Mouse (Mus musculus) midbrain, embryonic 11.5 days (tissue): ENCODE results near the gene Mdga1. TPM values are rescaled to one million over a fixed set of nuclear protein-coding genes. Genes with fewer than 3 reads are reported as not detected.
A peak's percentile ranks its signal among the peaks of the same experiment; 100 is the strongest.

Experiments
- ATAC-seq: fragments of 200-750 bp; cut with Nextera tagmentation; 2 replicates; pipeline ENCODE4 v1.8.0; 2017; ENCODE audit warnings: moderate TSS enrichment, moderate library complexity; ENCODE audit not compliant: low FRiP score
- DNase-seq: peaks from one replicate; pipeline ENCODE4 v3.0.0; 2015; ENCODE audit warnings: low spot score; ENCODE audit errors: missing footprints
- H3K27ac ChIP-seq: fragments of 300-500 bp; sonication (generic); 2 replicates; pipeline ENCODE4 v1.5.1; 2014; ENCODE audit warnings: low read depth, low read length
- H3K27me3 ChIP-seq: fragments of 300-500 bp; sonication (generic); 2 replicates; pipeline ENCODE4 v1.6.1; 2014; ENCODE audit warnings: mild to moderate bottlenecking, low read length, moderate library complexity, mixed read lengths; ENCODE audit not compliant: control insufficient read depth, insufficient read depth
- H3K36me3 ChIP-seq: fragments of 300-500 bp; sonication (generic); 2 replicates; pipeline ENCODE4 v1.6.1; 2014; ENCODE audit warnings: mild to moderate bottlenecking, low read length, moderate library complexity, mixed read lengths; ENCODE audit not compliant: control insufficient read depth, insufficient read depth
- H3K4me1 ChIP-seq: fragments of 300-500 bp; sonication (generic); 2 replicates; pipeline ENCODE4 v1.6.1; 2014; ENCODE audit warnings: low read length; ENCODE audit not compliant: control insufficient read depth, insufficient read depth
- H3K4me2 ChIP-seq: fragments of 300-500 bp; sonication (generic); 2 replicates; pipeline ENCODE4 v1.6.1; 2014; ENCODE audit warnings: mild to moderate bottlenecking, moderate library complexity
- H3K4me3 ChIP-seq: fragments of 300-500 bp; sonication (generic); 2 replicates; pipeline ENCODE4 v1.5.1; 2014; ENCODE audit warnings: low read depth, low read length
- H3K9ac ChIP-seq: fragments of 300-500 bp; sonication (generic); 2 replicates; pipeline ENCODE4 v1.6.1; 2014; ENCODE audit warnings: low read length
- H3K9me3 ChIP-seq: fragments of 300-500 bp; sonication (generic); 2 replicates; pipeline ENCODE4 v1.6.1; 2016; ENCODE audit warnings: low read length; ENCODE audit not compliant: control insufficient read depth
- WGBS: fragments of 180-500 bp; shearing (Covaris S2); extraction: QIAGEN DNeasy Blood & Tissue Kit; methylation state at CpG from one replicate; pipeline ENCODE4 v1.1.7; 2014; 5-methylcytosine and 5-hydroxymethylcytosine counted together
- polyA plus RNA-seq: library from polyadenylated mRNA; unstranded; fragments of >200 nt; fragmentation: Nextera tagmentation; extraction: Ambion mirVana; gene quantifications from 2 replicates; pipeline ENCODE4 v1.2.1, GENCODE M21; 2014

Gene Mdga1
- polyA plus RNA-seq, 1 experiment from 2014 or later = 6.5 TPM

DNA sequence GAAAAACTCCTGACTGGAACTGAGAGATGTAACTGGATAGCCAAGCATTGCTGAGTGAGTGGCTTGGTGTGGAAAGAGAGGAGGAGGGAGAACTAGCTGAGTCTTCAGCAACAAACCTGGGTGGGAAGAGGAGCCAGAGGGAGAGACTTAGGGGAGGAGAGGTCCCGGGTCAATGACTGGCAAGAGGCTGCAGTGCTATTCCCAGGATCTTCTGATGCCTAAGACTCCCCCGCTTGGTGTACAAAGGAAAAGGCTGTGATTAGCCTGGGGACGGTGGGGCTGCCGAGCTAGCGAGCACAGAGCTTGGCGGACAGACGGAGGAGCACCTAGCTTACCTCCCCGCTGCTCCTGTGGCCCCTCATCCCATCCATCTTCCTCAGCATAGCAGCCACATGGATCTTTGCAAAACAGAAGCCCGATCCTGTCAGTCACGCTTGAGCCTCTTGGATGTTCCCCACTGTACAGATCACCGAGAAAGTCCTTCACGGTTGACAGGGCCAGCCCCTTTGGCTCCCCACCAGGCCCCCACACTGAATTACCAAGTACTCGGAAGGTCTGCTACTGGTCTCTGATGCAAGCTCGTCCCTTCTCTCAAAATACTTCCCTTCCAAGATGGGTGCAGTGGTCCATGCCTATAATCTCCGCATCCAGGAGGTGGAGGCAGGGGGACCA lies 2.0 kb upstream of the Mdga1 start:
- no peaks in the 10 kb centered on the region for H3K27me3 ChIP-seq

DNA sequence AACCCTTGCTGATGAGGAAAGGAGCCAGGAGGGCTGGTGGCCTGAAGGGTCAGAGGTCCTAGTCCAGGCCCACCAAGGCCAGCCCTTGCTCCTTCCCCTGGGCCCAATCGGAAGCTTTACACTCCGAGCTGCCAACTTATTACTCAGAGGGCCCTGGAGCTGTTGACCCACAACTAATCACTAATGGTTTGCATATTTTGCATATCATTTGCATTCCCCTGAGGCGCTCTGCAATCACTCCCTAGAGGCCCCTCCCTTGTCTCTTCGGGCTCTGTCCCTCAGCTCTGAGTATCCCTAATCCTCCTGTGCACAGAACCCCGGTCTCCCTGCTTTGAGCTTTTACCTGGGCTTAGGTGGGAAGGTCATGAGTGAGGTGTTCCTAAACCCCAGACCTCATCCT lies 4.4 kb downstream of the Mdga1 start:
- WGBS = 15% methylated on average over 5 of the region's 5 CpGs

More for the DNA sequence above, 2.0 kb upstream of the Mdga1 start:
- 0 out of 2 replicates have a peak, but pooled peaks cover 2% of the 10 kb centered on the region for H3K4me1 ChIP-seq
- no peak overlapping the region for H3K4me3 ChIP-seq
- no peaks in the 10 kb centered on the region for H3K9me3 ChIP-seq
- H3K36me3 ChIP-seq = no peaks in the 10 kb centered on the region
- no peak overlapping the region for H3K9ac ChIP-seq
- WGBS = 29% methylated on average over 15 of the region's 15 CpGs
- H3K27ac ChIP-seq = no peak overlapping the region
- H3K4me2 ChIP-seq = no peak overlapping the region
- DNase-seq (peak; percentile 82), ATAC-seq (no peak)

DNA sequence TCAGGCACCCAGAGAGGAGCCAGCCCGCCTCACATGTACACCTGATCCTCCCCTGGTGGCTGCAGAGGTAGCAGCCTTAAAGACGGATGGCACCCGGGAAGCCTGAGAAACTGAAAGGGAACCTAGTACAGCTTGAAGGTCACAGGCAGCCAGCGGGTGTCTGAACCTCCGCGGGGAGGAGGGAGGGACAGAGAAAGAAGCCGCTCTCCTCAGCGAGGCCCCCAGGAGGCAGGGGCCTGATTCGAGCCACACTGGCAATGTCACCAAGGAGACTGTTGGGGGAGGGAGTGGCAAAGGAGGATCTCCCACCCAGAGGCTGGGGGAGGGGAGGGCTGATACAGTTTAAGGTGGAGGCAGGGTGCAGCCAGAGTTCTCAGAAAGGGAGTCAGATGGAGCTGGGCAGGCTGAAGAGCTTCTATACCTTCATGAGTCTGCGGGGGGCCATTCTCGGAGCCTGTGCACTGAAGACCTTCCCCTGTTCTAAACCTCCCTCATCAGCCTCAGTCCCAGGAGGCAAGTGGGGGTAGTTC lies 6.1 kb downstream of the Mdga1 start:
- Histone ChIP-seq H3K27me3 (peaks cover 9% of the 10 kb centered on the region; the same call in 1 of the 2 replicates), H3K9me3 (peaks cover 2% of the 10 kb centered on the region; the same call in 1 of the 2 replicates), H3K9ac (peak overlapping the region; percentile 24), H3K4me1 (peaks cover 24% of the 10 kb centered on the region), H3K27ac (no peak overlapping the region), H3K4me3 (no peak overlapping the region), H3K36me3 (no peaks in the 10 kb centered on the region), H3K4me2 (peak overlapping the region; percentile 31; the same call in 1 of the 2 replicates)
- DNase-seq (peak; percentile 92), ATAC-seq (peak; percentile 24; the same call in 1 of the 2 replicates)
- 2% methylated on average over 11 of the region's 11 CpGs for WGBS

More for the DNA sequence above, 4.4 kb downstream of the Mdga1 start:
- no peak overlapping the region for H3K27ac ChIP-seq
- no peaks in the 10 kb centered on the region for H3K9me3 ChIP-seq
- peaks cover 24% of the 10 kb centered on the region for H3K4me1 ChIP-seq
- H3K36me3 ChIP-seq = no peaks in the 10 kb centered on the region
- peaks cover 9% of the 10 kb centered on the region; the same call in 1 of the 2 replicates for H3K27me3 ChIP-seq
- DNase-seq (no peak), ATAC-seq (no peak)
- no peak overlapping the region for H3K9ac ChIP-seq
- no peak overlapping the region for H3K4me2 ChIP-seq
- no peak overlapping the region for H3K4me3 ChIP-seq

DNA sequence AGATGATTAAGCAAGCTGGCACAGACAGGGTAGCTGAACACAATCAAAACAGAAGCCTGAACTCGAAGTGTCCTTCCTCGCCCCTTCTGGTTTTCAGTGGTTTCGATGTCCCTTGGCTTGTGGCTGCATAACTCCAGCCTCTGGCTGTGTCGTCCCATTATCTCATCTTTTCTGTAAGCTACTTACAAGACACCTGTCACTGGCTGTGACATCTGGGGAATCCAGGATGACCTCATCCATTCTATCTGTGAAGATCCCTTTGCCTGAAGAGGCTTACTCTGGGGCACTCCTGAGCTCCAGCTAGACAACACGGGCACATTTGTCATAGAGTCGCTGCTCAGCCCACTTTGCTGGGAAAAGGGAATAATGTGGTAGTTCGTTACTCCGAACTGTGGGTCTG lies 14.0 kb downstream of the Mdga1 start:
- DNase-seq (no peak), ATAC-seq (no peak)
- H3K4me2 ChIP-seq = no peak overlapping the region
- H3K27me3 ChIP-seq = no peaks in the 10 kb centered on the region
- no peaks in the 10 kb centered on the region for H3K4me1 ChIP-seq
- no peak overlapping the region for H3K4me3 ChIP-seq
- 68% methylated on average over 8 of the region's 8 CpGs for WGBS
- H3K9ac ChIP-seq = no peak overlapping the region
- H3K27ac ChIP-seq = no peak overlapping the region
- no peaks in the 10 kb centered on the region for H3K36me3 ChIP-seq
- H3K9me3 ChIP-seq = peaks cover 2% of the 10 kb centered on the region; the same call in 1 of the 2 replicates

DNA sequence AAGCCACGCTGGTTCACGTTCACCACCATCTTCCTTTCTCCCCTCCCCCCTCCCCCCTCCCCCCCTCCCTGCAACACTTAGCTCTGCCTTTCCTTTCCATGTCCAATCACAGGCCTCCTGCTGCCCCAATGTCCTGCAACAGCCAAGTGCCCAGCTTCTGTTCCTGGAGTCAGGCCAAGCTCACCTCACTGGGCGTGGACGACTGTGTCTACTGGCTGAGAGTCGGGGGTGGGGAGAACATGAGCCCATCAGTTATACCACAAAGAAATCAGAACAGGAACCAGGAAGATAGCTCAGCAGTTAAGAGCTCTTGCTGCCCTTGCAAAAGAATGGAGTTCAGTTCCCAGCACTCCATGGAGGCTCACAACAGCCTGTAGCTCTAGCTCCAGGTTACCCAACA lies 15.6 kb downstream of the Mdga1 start:
- 77% methylated on average over 5 of the region's 5 CpGs for WGBS
- no peak for ATAC-seq

DNA sequence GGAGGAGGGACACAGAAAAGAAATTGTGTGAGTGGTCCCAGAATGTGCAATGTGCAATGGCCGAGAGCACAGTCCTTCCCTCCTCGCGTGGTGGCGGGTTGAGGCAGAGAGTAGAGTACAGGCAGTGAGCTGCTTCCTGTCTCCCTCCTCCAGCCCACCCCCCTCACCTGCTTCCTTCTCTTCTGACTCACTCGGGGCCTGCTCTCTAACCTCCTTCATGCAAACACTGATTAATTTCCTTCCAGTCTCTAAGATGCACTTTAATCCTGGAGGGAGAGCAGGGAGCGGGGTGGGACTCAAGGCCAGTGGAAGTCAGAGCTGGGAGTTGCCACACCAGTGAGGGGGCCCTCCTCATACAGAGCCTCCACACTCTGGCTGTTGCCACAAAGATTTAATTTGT lies 18.8 kb downstream of the Mdga1 start:
- no peaks in the 10 kb centered on the region for H3K36me3 ChIP-seq
- H3K27ac ChIP-seq = no peak overlapping the region
- H3K9me3 ChIP-seq = no peaks in the 10 kb centered on the region
- ATAC-seq = no peak
- WGBS = 41% methylated on average over 6 of the region's 6 CpGs
- no peak overlapping the region for H3K4me2 ChIP-seq
- H3K27me3 ChIP-seq = no peaks in the 10 kb centered on the region
- no peak overlapping the region for H3K4me3 ChIP-seq
- peak; percentile 51 for DNase-seq
- no peaks in the 10 kb centered on the region for H3K4me1 ChIP-seq
- no peak overlapping the region for H3K9ac ChIP-seq

More for the DNA sequence above, 15.6 kb downstream of the Mdga1 start:
- no peaks in the 10 kb centered on the region for H3K36me3 ChIP-seq
- DNase-seq = no peak
- H3K4me1 ChIP-seq = no peaks in the 10 kb centered on the region
- no peak overlapping the region for H3K27ac ChIP-seq
- H3K9ac ChIP-seq = no peak overlapping the region
- H3K4me2 ChIP-seq = no peak overlapping the region
- H3K27me3 ChIP-seq = no peaks in the 10 kb centered on the region
- no peak overlapping the region for H3K4me3 ChIP-seq
- H3K9me3 ChIP-seq = no peaks in the 10 kb centered on the region

DNA sequence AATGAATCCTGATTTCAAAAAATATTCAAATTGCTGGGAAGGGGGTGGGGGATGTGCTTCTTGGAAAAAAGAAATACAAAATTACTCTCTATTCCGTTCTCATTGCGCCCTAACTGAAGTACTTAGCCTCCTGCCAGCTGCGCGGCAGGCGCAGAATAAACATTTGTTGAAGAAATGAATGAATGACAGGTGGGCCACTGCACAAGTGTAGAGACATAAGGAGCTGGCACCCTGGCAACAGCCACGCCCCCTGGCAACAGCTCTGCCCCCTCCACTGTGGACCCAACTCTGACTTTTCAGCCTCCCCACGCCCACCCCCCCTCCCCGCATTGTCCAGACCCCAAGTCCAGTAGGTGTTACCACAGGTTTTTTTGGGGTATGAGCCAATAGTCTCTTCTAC lies 19.3 kb downstream of the Mdga1 start:
- H3K36me3 ChIP-seq = no peaks in the 10 kb centered on the region
- no peaks in the 10 kb centered on the region for H3K9me3 ChIP-seq
- H3K27me3 ChIP-seq = no peaks in the 10 kb centered on the region
- no peak for ATAC-seq
- WGBS = 78% methylated on average over 8 of the region's 8 CpGs
- no peaks in the 10 kb centered on the region for H3K4me1 ChIP-seq
- no peak overlapping the region for H3K9ac ChIP-seq
- H3K4me3 ChIP-seq = no peak overlapping the region
- no peak overlapping the region for H3K4me2 ChIP-seq
- DNase-seq = no peak
- no peak overlapping the region for H3K27ac ChIP-seq

DNA sequence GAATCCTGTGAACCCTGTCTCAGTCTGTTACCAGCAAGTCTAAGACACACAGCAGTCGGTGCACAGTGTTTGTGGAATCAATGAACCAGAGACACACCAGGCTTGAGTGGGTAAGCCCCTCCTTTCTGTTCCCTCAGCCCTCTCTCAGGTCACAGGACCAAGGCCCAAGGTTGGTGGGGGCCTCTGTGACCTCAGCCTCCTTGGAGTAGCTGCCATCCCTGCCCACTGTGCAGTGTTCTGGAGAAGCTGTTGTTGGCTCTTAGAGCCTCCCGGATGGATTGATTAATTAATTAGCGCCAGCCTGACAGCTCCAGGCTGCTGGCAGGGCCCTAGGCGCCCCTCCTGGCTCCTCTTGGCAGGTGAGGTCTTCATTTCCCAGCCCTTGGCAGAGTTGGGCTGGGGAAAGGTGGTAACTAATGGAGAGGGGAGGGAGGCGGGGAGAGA lies 22.6 kb downstream of the Mdga1 start:
- Histone ChIP-seq H3K27ac (no peak overlapping the region), H3K9me3 (no peaks in the 10 kb centered on the region), H3K4me2 (no peak overlapping the region), H3K4me1 (no peaks in the 10 kb centered on the region), H3K9ac (no peak overlapping the region), H3K4me3 (no peak overlapping the region), H3K27me3 (no peaks in the 10 kb centered on the region), H3K36me3 (no peaks in the 10 kb centered on the region)
- ATAC-seq (no peak), DNase-seq (peak; percentile 81)
- WGBS = 46% methylated on average over 5 of the region's 5 CpGs

DNA sequence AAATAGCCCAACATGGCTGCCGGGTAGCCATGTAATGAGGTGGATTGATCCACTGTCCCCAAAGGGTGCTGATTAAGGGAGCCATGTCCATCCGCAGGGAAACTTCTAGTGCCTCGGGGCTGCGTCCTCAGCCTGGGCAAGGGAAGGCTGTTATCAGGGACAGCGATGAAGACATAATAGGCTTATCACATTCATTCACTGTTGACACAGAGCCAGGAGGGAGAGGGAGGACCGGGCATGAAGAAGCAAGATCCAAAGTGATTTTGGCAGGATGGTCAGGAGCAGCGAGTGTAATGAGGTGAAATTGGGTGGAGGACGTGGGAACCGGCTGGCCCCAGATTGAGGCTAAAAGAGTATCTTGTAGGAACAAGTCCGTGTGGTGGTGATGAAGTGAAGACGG lies 25.5 kb downstream of the Mdga1 start:
- 83% methylated on average over 11 of the region's 11 CpGs for WGBS
- DNase-seq (peak; percentile 66), ATAC-seq (no peak)
- Histone ChIP-seq H3K27ac (no peak overlapping the region), H3K9me3 (no peaks in the 10 kb centered on the region), H3K4me3 (no peak overlapping the region), H3K4me2 (no peak overlapping the region), H3K36me3 (no peaks in the 10 kb centered on the region), H3K9ac (no peak overlapping the region), H3K27me3 (no peaks in the 10 kb centered on the region), H3K4me1 (no peaks in the 10 kb centered on the region)
